Mouse (Mus musculus) bone marrow macrophage, adult 2 months (primary cell): Measurements from ENCODE around the gene Rrh.

Source experiments
- CTCF ChIP-seq: IDR thresholded peaks from 2 replicates; pipeline ENCODE4 v1.5.1; 2012; ENCODE audit warnings: low read depth, mild to moderate bottlenecking, low read length, moderate library complexity
- POLR2A ChIP-seq: IDR thresholded peaks from 2 replicates; pipeline ENCODE4 v1.6.1; 2012; ENCODE audit warnings: mild to moderate bottlenecking, low read depth, low read length, borderline replicate concordance

GRCm38 (mm10) chr3:129836051-129836697 is 13.8 kb upstream of the Rrh start:
- TF ChIP-seq CTCF (no peak), POLR2A (no peak)
